Mouse (Mus musculus) gastrocnemius, adult 18-20 months (tissue): ENCODE results near the gene Tax1bp3. TPM values are rescaled to one million over a fixed set of nuclear protein-coding genes. Genes with fewer than 3 reads are reported as not detected.
A peak's percentile ranks its signal among the peaks of the same experiment; 100 is the strongest.

Experiments used
- DNase-seq: peaks from one replicate; pipeline ENCODE4 v3.0.0; 2021; ENCODE audit warnings: low spot score
- long read RNA-seq, 2 experiments: library from polyadenylated mRNA; stranded (forward); transcript quantifications; one replicate each; pipeline ENCODE4 v2.0.0; 2021
- total RNA-seq, 2 experiments: library from RNA; stranded (reverse); gene quantifications; 2 replicates each; pipeline ENCODE4 v1.2.3; 2021

Gene Tax1bp3
- total RNA-seq = 10 to 100 TPM in 1 of 2 experiments, 1 to 10 TPM in 1; 7.8 to 12.0 TPM
- long read RNA-seq, experiment 1, transcript Tax1bp3-201 (4 exons, 1,523 nt) = major isoform, 5 of 6 reads
- long read RNA-seq, experiment 1, partial matches to known transcripts = 0 of 6 reads
- long read RNA-seq, experiment 1, other reads (novel, unspliced or antisense) = 1 of 6 reads
- long read RNA-seq, experiment 2, transcript Tax1bp3-201 (4 exons, 1,523 nt) = major isoform, 6 of 7 reads
- long read RNA-seq, experiment 2, partial matches to known transcripts = 1 of 7 reads
- long read RNA-seq, experiment 2, other reads (novel, unspliced or antisense) = 0 of 7 reads

DNA sequence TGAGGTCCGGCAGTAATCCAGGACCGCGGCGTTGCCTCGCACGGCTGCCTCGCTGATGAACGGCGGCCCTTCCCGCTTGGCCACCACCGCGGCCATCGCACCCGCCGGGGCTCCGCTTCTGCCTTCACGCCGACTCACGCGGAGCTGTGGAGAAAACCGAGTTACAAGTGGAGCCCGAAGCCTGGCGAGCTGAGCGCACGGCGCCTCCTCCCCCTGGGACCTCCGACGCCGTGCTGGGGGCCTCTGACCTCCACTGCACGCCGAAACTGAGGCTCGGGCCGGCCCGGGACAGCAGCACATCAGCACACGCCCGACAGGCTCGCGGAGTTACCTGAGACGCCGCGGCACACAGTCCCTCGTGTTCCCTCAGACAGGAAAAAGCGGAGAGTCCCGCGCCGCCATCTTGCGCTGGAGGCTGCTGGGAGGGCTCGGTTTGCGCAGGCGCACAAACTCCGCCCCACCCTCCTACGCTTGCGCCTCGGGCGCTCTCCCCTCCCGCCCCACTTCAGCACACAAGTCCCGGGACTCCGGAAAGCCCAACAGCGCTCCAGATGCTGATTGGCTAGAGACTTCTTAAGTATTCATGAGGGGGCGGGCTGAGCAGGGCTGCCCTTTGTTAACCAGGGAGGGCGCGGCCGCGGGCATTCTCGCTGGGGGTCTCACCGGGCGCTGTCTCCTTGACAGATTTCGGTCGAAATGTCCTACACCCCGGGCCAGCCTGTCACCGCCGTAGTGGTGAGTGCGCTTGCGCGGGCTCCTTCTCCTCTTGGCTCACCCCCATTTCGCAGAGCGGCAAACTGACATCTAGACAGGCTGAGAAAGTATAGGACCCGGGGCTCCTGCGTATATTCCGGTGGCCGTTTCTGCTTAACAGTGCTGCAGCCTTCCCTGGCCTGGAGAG is at the start of gene Tax1bp3, which contains the start of gene Emc6:
Tax1bp3 (plus strand) TSS at position 476 of the 901 bp plus-strand sequence.
Emc6 (minus strand) TSS at position 430 of the 901 bp plus-strand sequence.
- peak; percentile 96 for DNase-seq

DNA sequence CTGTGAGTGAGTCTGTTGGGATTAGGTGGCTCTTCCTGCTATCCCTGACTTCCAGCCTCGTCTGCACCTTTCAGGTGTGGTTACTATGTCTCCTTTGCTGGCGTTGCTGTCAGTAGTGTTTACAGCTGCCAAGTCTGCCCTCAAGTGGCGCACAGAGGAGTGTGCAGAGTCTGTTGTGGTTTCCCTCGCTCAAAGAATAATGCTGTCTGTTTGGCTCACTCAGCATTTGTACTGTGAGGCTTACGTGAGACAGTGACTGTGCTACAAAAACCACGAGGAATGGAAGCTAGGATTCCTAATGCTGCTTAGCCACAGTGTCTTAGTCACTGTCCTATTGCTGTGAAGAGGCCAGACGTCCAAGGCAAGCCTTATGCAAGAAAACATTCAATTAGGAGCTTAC is 45.9 kb upstream of the Tax1bp3 start:
- DNase-seq = no peak

DNA sequence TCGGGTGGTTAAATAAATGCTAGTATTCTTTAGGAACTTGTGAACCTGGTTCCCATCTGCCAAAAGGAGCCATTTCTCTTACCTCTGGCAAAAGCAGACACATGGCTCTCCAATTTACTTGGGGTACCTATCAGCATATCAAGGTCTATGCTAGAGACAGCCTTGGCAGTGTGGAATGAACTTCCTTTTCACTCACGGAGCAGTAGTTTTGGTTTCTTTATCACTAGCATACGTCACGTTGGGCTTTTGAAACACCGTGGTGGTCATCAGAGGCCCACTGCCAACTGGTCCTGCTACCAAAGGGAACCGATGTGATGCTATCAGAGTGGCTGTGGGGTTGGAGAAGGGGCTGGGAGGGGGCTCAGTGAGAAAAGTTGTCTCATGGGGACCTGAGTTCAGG is 43.9 kb upstream of the Tax1bp3 start:
- no peak for DNase-seq

DNA sequence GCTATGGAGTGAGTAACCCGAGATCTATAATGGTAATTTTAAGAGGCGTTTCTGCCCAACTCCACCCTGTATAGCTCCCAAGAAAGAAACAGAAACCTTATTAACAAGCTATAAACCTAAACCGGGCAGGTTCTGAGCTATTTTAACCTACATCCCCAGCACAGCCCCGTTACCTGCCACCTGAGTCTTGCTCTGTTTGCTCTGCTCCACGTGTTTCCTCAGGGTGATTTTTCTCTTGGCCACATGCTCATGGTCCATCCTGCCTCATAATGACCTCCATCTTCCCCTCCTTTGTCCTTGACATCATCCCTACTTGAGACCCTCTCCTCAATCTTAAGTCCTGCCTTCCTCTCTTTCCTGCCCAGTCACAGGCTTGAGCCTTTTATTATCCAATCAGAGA is 42.7 kb upstream of the Tax1bp3 start:
- no peak for DNase-seq

GRCm38 (mm10) chr11:73136587-73136986 is 40.3 kb upstream of the Tax1bp3 start:
- DNase-seq = no peak

- DNase-seq = no peak
Measured at GRCm38 (mm10) chr11:73137116-73137515, 39.8 kb upstream of the Tax1bp3 start.

DNA sequence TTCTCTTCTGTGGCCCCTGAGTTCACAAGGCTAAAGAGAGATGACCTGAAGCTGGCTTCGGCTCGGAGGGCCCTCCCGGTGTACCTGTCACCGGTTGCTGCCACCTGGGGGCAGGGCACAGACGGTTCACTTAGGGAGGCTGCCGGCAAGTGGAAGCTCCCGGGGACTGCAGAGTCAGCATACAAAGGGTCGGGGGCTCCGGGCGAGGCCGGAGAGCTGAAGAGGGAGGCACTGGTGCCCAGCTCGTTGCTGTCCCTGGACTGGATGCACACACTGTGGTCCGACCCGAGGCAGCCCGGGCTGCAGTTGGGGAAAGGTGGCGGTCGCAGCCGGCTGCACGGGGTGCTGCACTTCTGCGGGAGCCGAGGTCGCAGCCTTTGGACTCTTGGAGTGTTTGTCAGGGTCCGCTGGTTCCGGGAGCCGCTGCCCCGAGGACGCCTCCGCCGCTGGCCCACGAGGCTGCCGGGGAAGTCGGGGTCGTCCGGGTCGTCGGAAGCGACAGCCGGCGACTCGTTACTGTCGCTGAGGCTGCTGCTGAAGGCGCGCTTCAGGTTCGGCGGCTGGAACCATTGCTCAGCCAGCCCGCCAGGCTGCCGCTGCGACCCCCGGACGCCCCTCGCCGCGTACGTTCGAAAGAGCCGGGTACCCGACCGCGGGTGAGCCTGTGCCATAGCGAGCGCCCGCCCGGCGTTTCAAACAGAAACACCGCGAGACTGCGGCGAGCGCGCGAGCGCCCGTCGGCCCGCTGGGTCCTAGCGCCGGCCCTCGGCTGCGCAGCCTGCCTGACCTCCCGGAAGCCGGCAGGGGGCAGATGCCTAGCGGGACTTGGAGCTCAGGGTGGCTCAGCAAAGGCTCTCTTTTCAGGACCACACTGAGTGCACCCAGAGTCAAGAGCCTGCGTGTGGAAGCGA is 39.0 kb upstream of the Tax1bp3 start, which contains the start of gene Haspin:
Haspin (minus strand) TSS at position 704 of the 911 bp plus-strand sequence.
- peak; percentile 91 for DNase-seq

- DNase-seq = peak; percentile 24
Measured at GRCm38 (mm10) chr11:73144261-73144681, 32.6 kb upstream of the Tax1bp3 start.

GRCm38 (mm10) chr11:73146026-73146974 is 30.6 kb upstream of the Tax1bp3 start:
- DNase-seq = peak; percentile 66

DNA sequence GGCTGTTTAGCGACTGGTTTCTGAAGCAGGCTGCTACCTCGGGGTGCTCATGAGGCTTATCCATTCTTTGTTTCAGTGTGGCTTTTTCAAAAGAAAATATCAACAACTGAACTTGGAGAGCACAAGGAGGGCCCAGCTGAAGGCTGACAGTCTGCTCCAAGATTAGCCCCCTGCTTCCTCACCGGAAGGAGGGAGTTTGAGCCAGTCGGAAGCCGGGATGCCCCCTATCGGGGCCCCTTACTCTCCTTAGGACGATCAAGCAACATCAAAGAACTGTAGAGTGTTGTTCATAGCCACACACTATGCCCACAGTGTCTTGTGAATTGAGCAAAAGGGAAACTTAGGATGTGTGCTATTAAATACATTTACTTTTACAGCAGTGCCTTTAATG is 29.9 kb upstream of the Tax1bp3 start:
- DNase-seq = no peak

DNA sequence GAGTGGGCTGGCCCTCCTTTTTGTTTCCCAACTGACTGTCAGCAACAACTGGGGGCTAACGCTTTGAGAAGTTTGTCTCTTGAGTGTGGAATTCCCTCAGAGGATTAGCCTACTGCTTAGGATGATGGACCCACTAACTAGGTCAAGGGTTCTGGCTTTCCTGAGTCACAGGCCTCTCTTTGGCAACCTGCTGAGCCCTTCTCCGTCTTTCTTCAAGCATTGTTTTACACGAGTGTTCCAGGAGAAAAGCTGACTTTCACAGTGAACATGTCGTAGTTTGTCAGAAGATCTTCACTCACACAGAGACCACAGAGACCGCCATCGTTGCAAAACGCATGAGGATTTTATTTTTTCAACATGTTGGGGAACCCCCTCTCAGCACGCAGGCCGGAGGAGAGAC is 28.7 kb upstream of the Tax1bp3 start:
- DNase-seq = no peak

DNA sequence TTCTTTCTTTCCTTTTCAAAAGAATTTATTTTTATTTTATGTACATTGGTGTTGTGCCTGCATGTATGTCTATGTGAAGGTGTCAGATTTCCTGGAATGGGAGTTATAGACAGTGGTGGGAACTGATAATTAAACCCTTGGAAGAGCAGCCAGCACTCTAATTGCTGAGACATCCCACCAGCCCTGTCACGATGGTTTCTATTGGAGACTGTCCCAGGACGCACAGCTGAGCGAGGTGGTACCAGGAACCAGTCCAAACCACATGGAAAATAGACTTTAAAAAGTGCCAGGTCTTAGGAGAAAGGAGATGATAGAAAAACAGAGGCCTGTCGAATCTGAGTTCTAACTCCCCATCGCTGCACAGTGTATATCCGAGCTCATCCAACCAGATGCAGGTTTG is 21.8 kb upstream of the Tax1bp3 start:
- no peak for DNase-seq

- DNase-seq = peak; percentile 47
Measured at GRCm38 (mm10) chr11:73159957-73160810, 16.7 kb upstream of the Tax1bp3 start, which contains the start of gene P2rx5. Gene P2rx5, plus strand, starts transcription at chr11:73160421.

GRCm38 (mm10) chr11:73160811-73161200 is 16.1 kb upstream of the Tax1bp3 start:
- DNase-seq = peak; percentile 86

GRCm38 (mm10) chr11:73161616-73162015 is 15.3 kb upstream of the Tax1bp3 start:
- no peak for DNase-seq

DNA sequence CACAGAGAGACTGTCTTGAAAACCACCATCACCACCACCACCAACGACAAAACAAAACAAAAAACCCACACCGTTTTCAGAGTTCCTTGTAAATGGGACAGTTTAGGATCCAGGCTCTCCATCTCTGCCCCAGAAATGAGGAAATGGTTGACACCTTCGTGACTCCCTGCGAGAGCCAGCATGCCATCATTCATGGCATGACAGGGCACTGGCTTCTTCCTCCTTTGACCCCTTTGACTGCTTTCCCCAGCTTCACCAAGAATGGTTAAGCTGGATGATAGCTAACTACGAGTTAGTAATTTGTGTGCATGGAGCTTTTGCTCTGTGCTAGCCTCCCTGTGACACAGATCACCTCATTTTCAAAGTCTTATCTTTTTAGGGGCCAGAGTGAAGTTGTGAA is 14.6 kb upstream of the Tax1bp3 start:
- DNase-seq = no peak

- no peak for DNase-seq
Measured at GRCm38 (mm10) chr11:73168071-73168470, 8.8 kb upstream of the Tax1bp3 start.

- DNase-seq = no peak
Measured at GRCm38 (mm10) chr11:73168576-73168975, 8.3 kb upstream of the Tax1bp3 start.

- DNase-seq = peak; percentile 43
Measured at GRCm38 (mm10) chr11:73169231-73169630, 7.7 kb upstream of the Tax1bp3 start.
